Mouse (Mus musculus) heart, embryonic 16.5 days (tissue): ENCODE results near the gene Mcts2. TPM values are rescaled to one million over a fixed set of nuclear protein-coding genes. Genes with fewer than 3 reads are reported as not detected.
A peak's percentile ranks its signal among the peaks of the same experiment; 100 is the strongest.

ENCODE experiments used
- ATAC-seq: fragments of 200-750 bp; cut with Nextera tagmentation; replicated peaks from 2 replicates; pipeline ENCODE4 v1.8.0; 2017; ENCODE audit warnings: moderate number of reproducible peaks; ENCODE audit not compliant: insufficient read depth, low FRiP score; ENCODE audit errors: extremely low read depth
- H3K27ac ChIP-seq: fragments of 300-500 bp; sonication (generic); 2 replicates; pipeline ENCODE4 v1.5.1; 2014; ENCODE audit warnings: mild to moderate bottlenecking, low read length, control low read depth, moderate library complexity
- H3K27me3 ChIP-seq: fragments of 300-500 bp; sonication (generic); 2 replicates; pipeline ENCODE4 v1.6.1; 2014; ENCODE audit warnings: low read length, mixed read lengths; ENCODE audit not compliant: control insufficient read depth, insufficient read depth
- H3K36me3 ChIP-seq: fragments of 300-500 bp; sonication (generic); 2 replicates; pipeline ENCODE4 v1.6.1; 2014; ENCODE audit not compliant: control insufficient read depth, insufficient read depth
- H3K4me1 ChIP-seq: fragments of 300-500 bp; sonication (generic); 2 replicates; pipeline ENCODE4 v1.6.1; 2014; ENCODE audit warnings: low read length, mixed read lengths; ENCODE audit not compliant: control insufficient read depth, insufficient read depth
- H3K4me2 ChIP-seq: fragments of 300-500 bp; sonication (generic); 2 replicates; pipeline ENCODE4 v1.6.1; 2014; ENCODE audit warnings: low read depth, mild to moderate bottlenecking, control low read depth, low read length
- H3K4me3 ChIP-seq: fragments of 300-500 bp; sonication (generic); 2 replicates; pipeline ENCODE4 v1.5.1; 2014; ENCODE audit warnings: mild to moderate bottlenecking, control low read depth, low read length
- H3K9ac ChIP-seq: fragments of 300-500 bp; sonication (generic); 2 replicates; pipeline ENCODE4 v1.6.1; 2014; ENCODE audit warnings: low read length, control low read depth
- H3K9me3 ChIP-seq: fragments of 300-500 bp; sonication (generic); replicated peaks from 2 replicates; pipeline ENCODE4 v1.6.1; 2016; ENCODE audit warnings: low read length; ENCODE audit not compliant: control insufficient read depth
- WGBS: fragments of 180-500 bp; shearing (Covaris S2); extraction: QIAGEN DNeasy Blood & Tissue Kit; methylation state at CpG from one replicate; pipeline ENCODE4 v1.1.7; 2014; 5-methylcytosine and 5-hydroxymethylcytosine counted together
- polyA plus RNA-seq: library from polyadenylated mRNA; unstranded; fragments of >200 nt; fragmentation: Nextera tagmentation; extraction: Ambion mirVana; gene quantifications from 2 replicates; pipeline ENCODE4 v1.2.1, GENCODE M21; 2015

Gene Mcts2
- polyA plus RNA-seq, 1 experiment from 2014 or later = 18.9 TPM

DNA sequence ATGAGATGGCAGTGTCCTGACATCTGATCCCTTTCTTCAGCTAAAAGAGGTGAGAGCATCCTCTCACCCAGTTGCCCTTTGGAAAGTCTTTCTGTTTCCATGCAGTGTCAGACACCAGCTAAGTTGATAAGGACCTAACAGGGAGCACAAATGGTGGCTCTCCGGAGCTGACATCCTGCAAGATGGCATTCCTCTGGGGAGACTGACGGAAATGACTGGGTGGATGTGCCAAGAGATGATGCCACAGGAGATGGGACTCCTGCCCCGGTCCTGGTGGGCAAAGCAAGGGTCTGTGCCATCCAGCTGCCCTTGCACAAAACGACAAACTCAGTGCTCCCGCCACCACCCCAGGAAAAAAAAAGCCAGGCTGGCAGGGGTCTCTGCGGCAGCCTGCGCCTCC, 20.4 kb downstream of the Mcts2 start:
- peaks cover 28% of the 10 kb centered on the region for H3K36me3 ChIP-seq
- H3K27me3 ChIP-seq = no peaks in the 10 kb centered on the region
- WGBS = 9% methylated on average over 7 of the region's 7 CpGs
- H3K9me3 ChIP-seq = no peaks in the 10 kb centered on the region
- ATAC-seq = no peak
- H3K4me1 ChIP-seq = peaks cover 14% of the 10 kb centered on the region
- H3K4me3 ChIP-seq = peak overlapping the region; percentile 62
- H3K4me2 ChIP-seq = peak overlapping the region; percentile 80
- peak overlapping the region; percentile 87 for H3K9ac ChIP-seq
- H3K27ac ChIP-seq = peak overlapping the region; percentile 96

DNA sequence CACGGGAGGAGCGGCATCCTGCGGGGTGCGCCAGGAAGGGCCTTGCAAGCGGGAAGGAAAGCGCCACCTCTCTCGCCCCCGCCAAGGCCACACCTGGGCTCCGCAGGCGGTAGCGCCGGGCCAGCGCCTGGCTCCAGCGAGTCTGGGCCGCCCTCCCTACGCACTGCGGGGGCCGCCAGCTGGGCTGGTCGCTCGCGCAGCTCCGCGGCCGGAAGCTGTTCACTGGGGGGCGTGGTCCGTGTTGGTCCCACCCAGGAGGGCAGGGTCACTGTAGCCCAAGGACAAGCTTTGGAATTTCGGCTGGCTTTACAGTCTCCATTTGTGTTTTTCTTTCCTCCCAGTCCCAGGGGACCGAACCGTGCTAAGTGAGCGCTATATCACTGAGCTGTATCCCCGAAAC, 20.8 kb downstream of the Mcts2 start:
- peaks cover 14% of the 10 kb centered on the region for H3K4me1 ChIP-seq
- H3K9ac ChIP-seq = peak overlapping the region; percentile 87
- H3K27ac ChIP-seq = peak overlapping the region; percentile 96
- WGBS = 6% methylated on average over 31 of the region's 31 CpGs
- H3K27me3 ChIP-seq = no peaks in the 10 kb centered on the region
- H3K4me3 ChIP-seq = peak overlapping the region; percentile 62
- no peaks in the 10 kb centered on the region for H3K9me3 ChIP-seq
- peaks cover 24% of the 10 kb centered on the region for H3K36me3 ChIP-seq
- peak; percentile 96 for ATAC-seq
- H3K4me2 ChIP-seq = peak overlapping the region; percentile 80

- ATAC-seq = no peak
- Histone ChIP-seq H3K4me3 (no peak overlapping the region), H3K27me3 (no peaks in the 10 kb centered on the region), H3K4me1 (peaks cover 14% of the 10 kb centered on the region), H3K27ac (no peak overlapping the region), H3K36me3 (peaks cover 15% of the 10 kb centered on the region), H3K4me2 (no peak overlapping the region), H3K9me3 (no peaks in the 10 kb centered on the region), H3K9ac (no peak overlapping the region)
- WGBS = 79% methylated on average over 5 of the region's 5 CpGs
Observed at GRCm38 (mm10) chr2:152709066-152709465, 22.2 kb downstream of the Mcts2 start.

- Histone ChIP-seq H3K9ac (no peak overlapping the region), H3K36me3 (no peaks in the 10 kb centered on the region), H3K27ac (no peak overlapping the region), H3K4me2 (no peak overlapping the region), H3K4me3 (no peak overlapping the region), H3K27me3 (no peaks in the 10 kb centered on the region), H3K9me3 (no peaks in the 10 kb centered on the region), H3K4me1 (no peaks in the 10 kb centered on the region)
- WGBS = 49% methylated on average over 6 of the region's 6 CpGs
- ATAC-seq = no peak
Observed at GRCm38 (mm10) chr2:152716241-152716772, 29.5 kb downstream of the Mcts2 start.

- no peaks in the 10 kb centered on the region for H3K36me3 ChIP-seq
- H3K9me3 ChIP-seq = no peaks in the 10 kb centered on the region
- H3K9ac ChIP-seq = no peak overlapping the region
- ATAC-seq = no peak
- H3K27me3 ChIP-seq = no peaks in the 10 kb centered on the region
- no peak overlapping the region for H3K4me3 ChIP-seq
- no peak overlapping the region for H3K4me2 ChIP-seq
- WGBS = 67% methylated on average over 11 of the region's 11 CpGs
- no peak overlapping the region for H3K27ac ChIP-seq
- H3K4me1 ChIP-seq = no peaks in the 10 kb centered on the region
Observed at GRCm38 (mm10) chr2:152717652-152718051, 30.8 kb downstream of the Mcts2 start.

DNA sequence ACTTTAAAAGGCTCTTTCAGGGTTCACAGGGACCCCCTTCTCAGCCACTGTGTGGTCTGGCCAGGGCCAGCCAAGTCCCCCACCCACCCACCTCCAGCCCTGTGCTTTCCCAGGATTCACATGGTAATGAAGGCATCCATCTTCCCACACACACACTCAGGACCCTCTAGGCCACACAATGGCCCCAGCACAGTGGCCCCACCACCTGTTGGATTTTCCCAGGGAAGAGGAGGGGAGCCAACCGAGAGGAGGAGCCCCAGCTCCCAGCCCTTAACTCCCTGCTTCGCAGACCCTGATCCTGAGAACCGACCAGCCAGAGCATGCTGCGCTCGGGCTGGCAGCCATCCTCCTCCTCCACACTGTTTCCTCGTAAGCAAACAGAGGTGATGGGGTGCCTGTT, 31.2 kb downstream of the Mcts2 start:
- H3K36me3 ChIP-seq = no peaks in the 10 kb centered on the region
- WGBS = 49% methylated on average over 6 of the region's 6 CpGs
- no peaks in the 10 kb centered on the region for H3K4me1 ChIP-seq
- no peaks in the 10 kb centered on the region for H3K27me3 ChIP-seq
- ATAC-seq = no peak
- H3K9me3 ChIP-seq = no peaks in the 10 kb centered on the region
- H3K4me2 ChIP-seq = no peak overlapping the region
- H3K27ac ChIP-seq = no peak overlapping the region
- no peak overlapping the region for H3K4me3 ChIP-seq
- no peak overlapping the region for H3K9ac ChIP-seq

- peak; percentile 62 for ATAC-seq
- H3K4me2 ChIP-seq = peak overlapping the region; percentile 67
- no peaks in the 10 kb centered on the region for H3K9me3 ChIP-seq
- H3K4me3 ChIP-seq = peak overlapping the region; percentile 48
- peak overlapping the region; percentile 64 for H3K27ac ChIP-seq
- no peaks in the 10 kb centered on the region for H3K27me3 ChIP-seq
- no peaks in the 10 kb centered on the region for H3K36me3 ChIP-seq
- peak overlapping the region; percentile 73 for H3K9ac ChIP-seq
- H3K4me1 ChIP-seq = peaks cover 20% of the 10 kb centered on the region
- WGBS = 4% methylated on average over 37 of the region's 37 CpGs
Observed at GRCm38 (mm10) chr2:152723651-152724331, 37.0 kb downstream of the Mcts2 start.

DNA sequence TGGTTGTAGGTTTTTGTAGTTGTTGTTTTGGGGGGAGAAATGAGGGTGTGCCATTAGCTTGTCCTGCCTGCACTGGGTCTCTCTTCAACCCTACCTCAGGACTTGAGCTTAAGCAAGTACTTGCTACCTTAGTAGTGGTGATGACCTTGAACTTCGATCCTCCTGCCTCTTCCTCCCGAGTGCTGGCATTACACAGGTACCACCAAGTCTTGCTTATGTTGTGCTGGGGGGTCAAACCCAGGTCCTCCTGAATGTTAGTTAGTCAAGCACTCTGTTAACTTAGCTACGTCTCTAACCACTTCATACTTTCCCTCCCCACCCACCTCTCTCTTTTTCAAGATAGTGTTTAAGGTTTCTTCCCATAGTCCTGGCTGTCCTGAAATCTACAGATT, 37.5 kb downstream of the Mcts2 start:
- H3K9ac ChIP-seq = peak overlapping the region; percentile 73
- peak overlapping the region; percentile 48 for H3K4me3 ChIP-seq
- H3K27me3 ChIP-seq = no peaks in the 10 kb centered on the region
- peaks cover 25% of the 10 kb centered on the region for H3K4me1 ChIP-seq
- WGBS = 74% methylated on average over 3 of the region's 3 CpGs
- no peaks in the 10 kb centered on the region for H3K9me3 ChIP-seq
- H3K36me3 ChIP-seq = no peaks in the 10 kb centered on the region
- H3K4me2 ChIP-seq = peak overlapping the region; percentile 67
- peak overlapping the region; percentile 64 for H3K27ac ChIP-seq
- no peak for ATAC-seq

DNA sequence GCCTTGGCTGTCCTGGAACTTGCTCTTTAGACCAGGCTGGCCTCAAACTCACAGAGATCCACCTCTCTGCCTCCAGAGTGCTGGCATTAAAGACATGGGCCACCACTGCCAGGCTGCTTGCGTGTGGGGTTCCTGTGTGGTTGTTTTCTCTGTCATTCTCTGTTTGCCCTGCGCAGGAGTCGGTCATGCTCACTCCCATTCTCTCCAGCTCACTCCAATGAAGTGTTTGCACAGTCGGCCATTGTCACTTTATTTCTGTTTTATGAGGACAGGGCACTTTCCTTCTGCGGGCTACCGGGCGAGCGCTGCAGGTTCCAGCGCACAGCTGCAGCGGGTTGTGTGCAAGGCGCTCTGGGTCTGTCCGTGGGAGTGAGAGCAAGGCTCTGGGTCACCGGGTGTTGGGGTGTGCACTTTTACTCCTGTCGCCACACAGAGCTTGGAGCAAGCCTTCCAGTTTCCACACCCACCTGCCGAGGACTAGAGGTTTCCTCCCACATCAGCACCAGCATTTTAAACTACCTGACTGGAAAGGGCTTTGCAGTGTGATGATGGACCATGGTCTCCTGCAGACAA, 38.4 kb downstream of the Mcts2 start:
- 69% methylated on average over 15 of the region's 15 CpGs for WGBS
- H3K27ac ChIP-seq = peak overlapping the region; percentile 14; the same call in 1 of the 2 replicates
- H3K4me1 ChIP-seq = peaks cover 34% of the 10 kb centered on the region

More for the DNA sequence above, 38.4 kb downstream of the Mcts2 start:
- ATAC-seq = no peak
- no peak overlapping the region for H3K4me2 ChIP-seq
- H3K9ac ChIP-seq = no peak overlapping the region
- no peak overlapping the region for H3K4me3 ChIP-seq
- no peaks in the 10 kb centered on the region for H3K27me3 ChIP-seq
- H3K9me3 ChIP-seq = no peaks in the 10 kb centered on the region
- H3K36me3 ChIP-seq = no peaks in the 10 kb centered on the region
